Mouse (Mus musculus): ENCODE results near the gene Ints12. TPM values are rescaled to one million over a fixed set of nuclear protein-coding genes. Genes with fewer than 3 reads are reported as not detected.

Gene Ints12
- 1 to 10 TPM; 7.3 to 7.6 TPM for total RNA-seq (2021)
- long read RNA-seq, experiment 1, transcript Ints12-201 (7 exons, 3,101 nt) = major isoform, 10 of 11 reads
- long read RNA-seq, experiment 1, partial matches to known transcripts = 0 of 11 reads
- long read RNA-seq, experiment 1, other reads (novel, unspliced or antisense) = 1 of 11 reads
- long read RNA-seq, experiment 2, transcript Ints12-201 (7 exons, 3,101 nt) = major isoform, 8 of 9 reads
- long read RNA-seq, experiment 2, partial matches to known transcripts = 1 of 9 reads
- long read RNA-seq, experiment 2, other reads (novel, unspliced or antisense) = 0 of 9 reads

- DNase-seq = peak; percentile 83
These were observed at the start of gene Ints12, which contains the start of gene Gstcd for GRCm38 (mm10) chr3:133091664-133092273. Gene Ints12, plus strand, starts transcription at chr3:133091840. Gene Gstcd, minus strand, starts transcription at chr3:133092033.

- DNase-seq = no peak
These were observed 39.6 kb upstream of the Ints12 start for GRCm38 (mm10) chr3:133052068-133052467.

- DNase-seq = no peak
These were observed 16.1 kb upstream of the Ints12 start for GRCm38 (mm10) chr3:133075560-133075959.

- no peak for DNase-seq
These were observed 8.9 kb upstream of the Ints12 start for GRCm38 (mm10) chr3:133082736-133083135.

- DNase-seq = no peak
These were observed 5.8 kb upstream of the Ints12 start for GRCm38 (mm10) chr3:133085858-133086257.

GRCm38 (mm10) chr3:133090247-133091120, 1.2 kb upstream of the Ints12 start:
- no peak for DNase-seq

GRCm38 (mm10) chr3:133091121-133091663, 448 bp upstream of the Ints12 start:
- DNase-seq = no peak

- DNase-seq = no peak
These were observed 724 bp downstream of the Ints12 start for GRCm38 (mm10) chr3:133092274-133092853.

DNA sequence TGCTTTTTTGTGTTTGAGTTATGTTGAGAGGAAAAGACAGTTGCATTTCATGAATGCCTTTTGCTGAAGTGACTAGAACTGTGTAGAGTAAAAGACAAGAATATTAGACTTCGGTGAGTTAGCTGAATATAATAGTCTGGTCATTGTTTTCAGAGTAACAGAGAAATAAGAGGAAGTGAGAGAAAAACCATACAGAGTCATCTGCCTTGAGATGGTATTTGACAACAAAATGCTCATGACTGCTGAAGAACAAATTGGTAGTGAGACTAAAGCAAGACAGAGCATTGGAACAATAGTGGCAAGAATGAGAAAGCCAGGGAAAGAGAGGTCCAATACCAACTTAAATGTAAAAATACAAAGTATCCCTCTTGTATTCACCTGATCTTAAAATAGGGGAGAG, 1.3 kb downstream of the Ints12 start:
- DNase-seq = no peak

- DNase-seq = no peak
These were observed 2.7 kb downstream of the Ints12 start for GRCm38 (mm10) chr3:133094305-133094704.

DNA sequence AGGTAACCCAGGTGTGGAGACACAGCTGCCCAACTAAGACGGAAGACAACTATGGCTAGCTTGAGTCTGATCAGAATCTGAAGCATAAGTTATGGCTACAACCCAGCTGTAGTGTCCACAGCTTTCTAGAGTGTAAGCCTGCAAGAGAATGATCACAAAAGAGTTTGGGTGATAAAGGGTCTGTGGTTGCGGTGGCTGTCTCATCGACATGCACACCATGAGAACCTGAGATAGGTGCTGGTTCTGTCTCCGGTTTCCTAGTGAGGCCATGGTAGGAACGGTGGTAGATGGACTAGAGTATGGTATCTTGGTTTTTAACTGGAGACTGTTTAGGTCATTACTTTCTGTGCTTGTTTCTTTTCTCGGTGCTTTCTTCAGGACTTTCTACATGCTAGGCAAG, 6.3 kb downstream of the Ints12 start:
- no peak for DNase-seq

- DNase-seq = no peak
These were observed 6.7 kb downstream of the Ints12 start for GRCm38 (mm10) chr3:133098336-133098735.

DNA sequence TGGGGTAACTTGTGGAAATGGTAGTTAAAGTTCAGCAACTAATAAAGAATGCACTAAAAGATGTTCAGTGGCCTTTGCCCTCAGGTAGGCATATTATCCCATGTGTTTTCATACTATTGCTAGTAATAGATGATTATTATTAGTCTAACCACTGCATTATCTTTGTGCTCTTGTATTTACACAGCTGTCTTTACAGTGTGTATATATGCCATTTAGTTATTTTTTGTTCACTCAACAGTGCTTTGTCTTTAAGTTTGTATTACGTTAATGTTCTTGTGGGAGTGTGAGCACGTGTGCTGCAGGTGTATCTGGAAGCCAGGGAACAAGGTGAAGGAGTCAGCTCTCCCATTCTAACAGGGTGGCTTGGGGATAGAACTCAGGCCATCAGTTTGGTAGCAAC, 7.3 kb downstream of the Ints12 start:
- no peak for DNase-seq

DNA sequence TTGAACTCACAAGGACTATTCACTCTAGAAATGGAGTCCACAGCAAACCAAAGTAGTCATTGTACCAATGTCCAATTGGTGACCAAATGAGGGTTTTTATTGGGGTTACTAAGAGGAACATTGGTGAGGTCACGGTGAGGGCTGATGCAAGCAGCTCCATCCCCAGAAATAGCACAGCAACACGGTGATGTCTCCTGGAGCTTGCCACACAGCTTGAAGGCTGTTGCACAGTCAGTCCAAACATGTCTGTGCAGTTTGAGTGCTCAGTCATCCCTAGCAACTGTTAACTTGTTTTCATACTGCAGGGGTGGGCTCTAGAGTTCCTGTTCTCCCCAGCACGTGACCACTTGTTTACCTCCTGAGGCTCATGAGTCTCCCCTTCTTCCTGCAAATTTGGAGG, 12.1 kb downstream of the Ints12 start:
- DNase-seq = no peak

DNA sequence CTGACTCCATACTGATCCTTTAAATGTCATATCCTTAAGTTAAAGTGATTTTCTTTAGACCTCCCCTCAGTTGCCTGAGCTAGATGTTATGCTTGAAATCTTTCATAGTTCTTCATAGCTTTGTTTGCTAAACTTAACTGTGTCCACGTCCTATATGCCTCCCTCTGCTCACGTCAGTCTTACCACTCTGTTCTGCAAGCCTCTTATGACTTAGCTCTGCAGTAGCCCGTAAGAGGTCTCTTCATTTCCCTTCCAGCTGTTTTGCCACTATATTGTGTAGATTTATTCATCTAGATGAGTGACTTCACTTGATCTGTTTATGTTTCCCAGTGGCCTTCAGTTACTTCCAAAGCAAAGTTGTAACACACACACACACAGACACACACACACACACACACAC, 12.8 kb downstream of the Ints12 start:
- no peak for DNase-seq

DNA sequence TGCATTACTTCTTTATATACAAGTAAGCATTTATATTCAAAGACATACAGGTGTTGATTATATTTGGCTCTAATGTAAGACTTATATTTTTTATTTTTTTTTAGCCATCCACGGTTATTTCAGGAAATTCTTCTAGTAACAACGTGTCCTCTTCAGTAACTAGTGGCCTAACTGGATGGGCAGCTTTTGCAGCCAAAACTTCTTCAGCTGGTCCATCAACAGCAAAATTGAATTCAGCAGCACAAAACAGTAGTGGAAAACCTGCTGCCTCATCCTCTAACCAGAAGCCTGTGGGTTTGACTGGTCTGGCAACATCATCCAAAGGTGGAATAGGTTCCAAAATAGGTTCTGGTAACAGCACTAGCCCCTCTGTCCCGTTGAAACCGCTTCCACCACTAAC, 17.1 kb downstream of the Ints12 start:
- no peak for DNase-seq

DNA sequence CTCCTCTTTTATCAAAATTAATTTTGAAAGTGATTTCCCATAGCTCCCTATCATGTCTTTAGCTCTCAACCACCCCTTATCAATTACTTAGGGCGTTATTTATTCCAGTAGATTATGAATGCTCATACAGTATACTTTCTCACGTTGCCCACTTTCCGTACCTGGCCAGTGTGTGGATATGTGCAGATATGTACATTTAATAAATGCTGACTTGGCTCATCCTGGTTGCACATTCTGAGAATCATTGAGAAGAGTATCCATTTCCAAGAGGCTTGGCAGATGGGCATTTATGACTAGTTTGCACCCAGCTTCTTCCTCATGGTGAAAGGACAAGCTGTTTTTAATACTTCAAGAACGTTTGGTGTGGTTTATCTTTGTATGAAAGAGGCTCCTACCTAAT, 18.2 kb downstream of the Ints12 start:
- DNase-seq = no peak

GRCm38 (mm10) chr3:133111741-133112140, 20.1 kb downstream of the Ints12 start:
- DNase-seq = no peak

DNA sequence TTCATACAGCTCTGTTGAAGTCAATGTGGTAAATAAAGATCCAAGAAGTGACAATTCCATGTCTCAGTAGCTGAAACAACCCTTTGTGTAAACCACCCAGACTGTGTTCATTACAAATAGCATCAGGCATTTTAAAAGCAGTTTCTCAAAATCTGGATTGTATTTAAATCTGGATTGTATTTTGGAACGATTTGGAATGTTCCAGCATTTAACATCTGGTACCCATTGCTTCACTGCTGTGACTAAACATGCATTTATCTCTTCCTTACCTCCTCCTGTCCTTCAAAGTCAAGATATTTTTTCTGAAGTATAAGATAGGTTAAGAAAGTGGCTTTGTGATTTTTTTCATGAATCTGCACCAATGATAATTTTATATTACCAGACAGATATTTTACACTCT, 21.6 kb downstream of the Ints12 start:
- no peak for DNase-seq

- no peak for DNase-seq
These were observed 39.7 kb downstream of the Ints12 start for GRCm38 (mm10) chr3:133131372-133131771.

- no peak for DNase-seq
These were observed 41.0 kb downstream of the Ints12 start for GRCm38 (mm10) chr3:133132611-133133010.

GRCm38 (mm10) chr3:133141877-133142276, 50.2 kb downstream of the Ints12 start:
- DNase-seq = no peak
